Mouse (Mus musculus) olfactory bulb, adult 2 months (tissue): ENCODE results near the gene Sox6.

Source experiments
- CTCF ChIP-seq: fragments of 200-500 bp; IDR thresholded peaks from 2 replicates; pipeline ENCODE4 v1.5.1; 2012; ENCODE audit warnings: low read depth, mild to moderate bottlenecking, low read length, moderate library complexity; ENCODE audit not compliant: insufficient read depth
- POLR2A ChIP-seq: fragments of 200-500 bp; IDR thresholded peaks from 2 replicates; pipeline ENCODE4 v1.6.1; 2012; ENCODE audit warnings: mild to moderate bottlenecking, low read depth, low read length, moderate library complexity; ENCODE audit not compliant: insufficient read depth

DNA sequence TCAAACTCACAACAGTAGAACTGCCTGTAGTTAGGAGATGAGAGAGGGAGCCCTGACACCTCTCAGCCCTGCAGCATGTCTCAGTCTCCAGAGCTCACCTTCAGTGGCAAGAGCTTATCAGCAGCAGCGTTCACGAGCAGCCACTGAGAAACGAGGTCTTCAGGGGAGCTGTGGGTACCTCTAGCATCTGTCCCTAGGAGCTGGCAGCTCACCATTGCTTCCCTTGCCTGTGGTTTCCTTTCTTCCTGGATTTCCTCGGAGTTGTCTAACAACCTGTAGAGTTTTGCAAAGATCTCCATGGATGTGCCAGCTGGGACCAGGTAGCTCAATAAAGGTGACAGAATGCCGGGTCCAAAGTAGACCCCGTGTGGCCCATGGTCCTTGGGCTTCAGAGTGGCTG, 563.4 kb downstream of the Sox6 start:
- no peak for TF ChIP-seq POLR2A
- no peak for TF ChIP-seq CTCF
